Mouse (Mus musculus) adrenal gland, adult 18-20 months (tissue): ENCODE measurements around the gene Kcnj10. TPM values are rescaled to one million over a fixed set of nuclear protein-coding genes. Genes with fewer than 3 reads are reported as not detected.

Source experiments
- DNase-seq, 2 experiments: peaks; one replicate each; pipeline ENCODE4 v3.0.0; 2021 to 2022; ENCODE audit warnings: low spot score in 2 of 2
- total RNA-seq, 2 experiments: library from RNA; stranded (reverse); gene quantifications; 1 replicate in 1 of 2; 2 replicates in 1 of 2; pipeline ENCODE4 v1.2.3; 2021

Kcnj10 gene
- total RNA-seq, 2 experiments from 2014 or later, result 1.3 to 1.5 TPM

- DNase-seq, result no peak
Measured at GRCm38 (mm10) chr1:172418173-172418572, 77.2 kb downstream of the Kcnj10 start.

- no peak for DNase-seq
Measured at GRCm38 (mm10) chr1:172418642-172419041, 77.6 kb downstream of the Kcnj10 start.

- DNase-seq, result no peak
Measured at GRCm38 (mm10) chr1:172420181-172420580, 79.2 kb downstream of the Kcnj10 start.

GRCm38 (mm10) chr1:172423393-172423792 lies 82.4 kb downstream of the Kcnj10 start:
- no peak for DNase-seq

Other genes with a start within 250 kb of the Kcnj10 start
- 100 to 1,000 TPM; 121 to 130 TPM for gene Pex19, start 214.5 kb upstream of the Kcnj10 start, total RNA-seq
- 100 to 1,000 TPM in 1 of 2 experiments, 10 to 100 TPM in 1; 98.5 to 125 TPM for gene Dcaf8, start 193.1 kb upstream of the Kcnj10 start, total RNA-seq
- gene Pea15a, start 134.4 kb upstream of the Kcnj10 start, total RNA-seq, result 10 to 100 TPM; 55.2 to 72.6 TPM
- 1 to 10 TPM in 1 of 2 experiments, under 1 TPM in 1; 0.66 to 1.9 TPM for gene Casq1, start 121.3 kb upstream of the Kcnj10 start, total RNA-seq
- gene Atp1a4, start 82.8 kb upstream of the Kcnj10 start, total RNA-seq, result 1 to 10 TPM in 1 of 2 experiments, under 1 TPM in 1; 0.42 to 3.7 TPM
- gene Igsf8, start 79.6 kb upstream of the Kcnj10 start, total RNA-seq, result 10 to 100 TPM; 20.8 to 27.8 TPM
- 100 to 1,000 TPM; 128 to 221 TPM for gene Atp1a2, start 43.1 kb upstream of the Kcnj10 start, total RNA-seq
- under 1 TPM in 1 of 2 experiments, not detected in 1; 0.22 TPM for gene Kcnj9, start 11.9 kb upstream of the Kcnj10 start, total RNA-seq
- gene Pigm, start 35.3 kb downstream of the Kcnj10 start, total RNA-seq, result 10 to 100 TPM in 1 of 2 experiments, 1 to 10 TPM in 1; 9.3 to 11.5 TPM
- gene Slamf9, start 134.1 kb downstream of the Kcnj10 start, total RNA-seq, result 1 to 10 TPM; 3.4 to 5.0 TPM
- gene Igsf9, start 140.6 kb downstream of the Kcnj10 start, total RNA-seq, result 1 to 10 TPM; 1.1 to 3.2 TPM
- gene Tagln2, start 158.8 kb downstream of the Kcnj10 start, total RNA-seq, result 10 to 100 TPM; 64.7 to 65.1 TPM
- under 1 TPM; 0.35 to 0.40 TPM for gene Cfap45, start 179.6 kb downstream of the Kcnj10 start, total RNA-seq
- gene Vsig8, start 214.7 kb downstream of the Kcnj10 start, total RNA-seq, result under 1 TPM in 1 of 2 experiments, not detected in 1; 0.40 TPM
- gene Slamf8, start 249.4 kb downstream of the Kcnj10 start, total RNA-seq, result 1 to 10 TPM in 1 of 2 experiments, under 1 TPM in 1; 0.60 to 1.5 TPM